Mouse (Mus musculus) ES-E14 (cell line): ENCODE measurements around the gene Etv5.

Experiments used
- CHD2 ChIP-seq: IDR thresholded peaks from 2 replicates; pipeline ENCODE4 v1.6.1; 2014; ENCODE audit warnings: mild to moderate bottlenecking, low read depth, low read length, inconsistent platforms
- HCFC1 ChIP-seq: IDR thresholded peaks from 2 replicates; pipeline ENCODE4 v1.6.1; 2012; ENCODE audit warnings: low read length, inconsistent platforms, borderline replicate concordance; ENCODE audit not compliant: insufficient read depth
- ZC3H11A ChIP-seq: IDR thresholded peaks from 2 replicates; pipeline ENCODE4 v1.6.1; 2012; ENCODE audit warnings: low read depth, mild to moderate bottlenecking, inconsistent platforms, low read length, borderline replicate concordance

- TF ChIP-seq HCFC1 (no peak), ZC3H11A (no peak), CHD2 (no peak)
Observed at GRCm38 (mm10) chr16:22365596-22365995, 73.9 kb downstream of the Etv5 start.
